In the genomic region with DNA sequence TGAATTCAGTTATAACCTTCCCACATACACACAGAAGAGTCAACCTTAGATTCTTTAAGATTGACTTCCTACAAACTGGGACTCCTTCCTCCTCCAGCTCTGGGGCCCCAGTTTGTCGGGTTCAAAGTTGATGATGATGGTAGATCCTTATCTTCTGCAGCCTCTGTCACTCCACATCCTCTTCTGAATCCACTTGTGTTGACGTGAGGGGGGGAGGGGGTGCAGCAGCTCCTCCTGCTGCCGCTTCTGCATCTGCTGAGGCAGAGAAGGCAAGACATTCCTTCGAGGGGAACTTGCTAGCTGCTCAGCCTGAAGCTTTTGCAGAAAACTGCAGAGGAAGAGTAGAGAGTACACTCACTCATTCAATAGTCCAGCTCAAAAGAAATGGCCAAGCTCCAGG, we compare ENCODE assay signal across 25 mouse cellular contexts. TPM values are rescaled to one million over a fixed set of nuclear protein-coding genes. Genes with fewer than 3 reads are reported as not detected.
DNase-seq lines count a peak whose midpoint lies in the region; ATAC-seq and TF ChIP-seq lines count a peak whose summit lies in the region.
"Had no signal": no experiment of that assay in that cellular context is flagged by ENCODE, and none has a peak within 500 bp of the region (broad histone marks: within the 10 kb centered on the region; RNA-seq: fewer than 3 reads in every experiment).

No protein-coding gene starts in this region.

- H3K27me3 ChIP-seq in G1E (ENCODE audit: insufficient read depth, low read length), result peaks cover 31% of the 10 kb centered on the region
- H3K27me3 ChIP-seq: CH12.LX; embryonic facial prominence, embryonic 15.5 days; heart, embryonic 15.5 days; kidney, embryonic 15.5 days; limb, embryonic 12.5 days; neural tube, embryonic 12.5 days had no signal

- H3K36me3 ChIP-seq in G1E (replicated peaks) (no peaks in the 10 kb centered on the region), macrophage (ENCODE audit: inconsistent target) (no peaks in the 10 kb centered on the region)
- H3K36me3 ChIP-seq: embryonic facial prominence, embryonic 15.5 days; forebrain, embryonic 10.5 days; heart, embryonic 15.5 days; kidney, embryonic 15.5 days; limb, embryonic 12.5 days; midbrain, embryonic 10.5 days; neural tube, embryonic 12.5 days had no signal

- TF ChIP-seq CTCF in G1E (IDR thresholded peaks at IDR 0.05; ENCODE audit: low read depth, low read length), result no peak
- no peak for TF ChIP-seq CTCF in bone marrow macrophage, adult 2 months (IDR thresholded peaks at IDR 0.05; ENCODE audit: low read depth, low read length)

- no peak for TF ChIP-seq POLR2A in bone marrow macrophage, adult 2 months (IDR thresholded peaks at IDR 0.05; ENCODE audit: borderline replicate concordance, low read depth, low read length)

- peak; percentile 37; the same call in 1 of the 2 replicates for ATAC-seq in G1E (ENCODE audit: extremely low read depth, insufficient number of reproducible peaks, low FRiP score, poor library complexity, severe bottlenecking)
- ATAC-seq: forebrain, postnatal 0 days; hindbrain, embryonic 16.5 days; intestine, postnatal 0 days had no signal

- 12% methylated on average over 4 of the region's 4 CpGs for WGBS in macrophage (ENCODE audit: missing documents)

- H3K79me2 ChIP-seq in macrophage (ENCODE audit: inconsistent target), result peaks cover 8% of the 10 kb centered on the region; the same call in 1 of the 2 replicates

- H3K4me3 ChIP-seq in G1E (ENCODE audit: low read depth, low read length) (no peak overlapping the region), macrophage (ENCODE audit: inconsistent target) (no peak overlapping the region)
- H3K4me3 ChIP-seq in bone marrow macrophage, adult 2 months (ENCODE audit: insufficient read depth, low read length), result no peak overlapping the region
- H3K4me3 ChIP-seq: embryonic facial prominence, embryonic 15.5 days; forebrain, embryonic 10.5 days; gastrocnemius, adult 2 months; heart, embryonic 15.5 days; kidney, embryonic 15.5 days; limb, embryonic 12.5 days; midbrain, embryonic 10.5 days; neural tube, embryonic 12.5 days had no signal

- peaks cover 53% of the 10 kb centered on the region for H3K4me1 ChIP-seq in G1E (ENCODE audit: insufficient read depth, low read depth, low read length)
- H3K4me1 ChIP-seq in bone marrow macrophage, adult 2 months (ENCODE audit: control insufficient read depth, insufficient read depth, low read length), result peaks cover 68% of the 10 kb centered on the region
- H3K4me1 ChIP-seq: embryonic facial prominence, embryonic 15.5 days; forebrain, embryonic 10.5 days; heart, embryonic 15.5 days; kidney, embryonic 15.5 days; limb, embryonic 12.5 days; midbrain, embryonic 10.5 days; neural tube, embryonic 12.5 days had no signal

- peak overlapping the region; percentile 85 for H3K27ac ChIP-seq in bone marrow macrophage, adult 2 months (ENCODE audit: insufficient read depth, low read depth, low read length)
- peak overlapping the region; percentile 96 for H3K27ac ChIP-seq in macrophage
- H3K27ac ChIP-seq: embryonic facial prominence, embryonic 15.5 days; forebrain, embryonic 10.5 days; gastrocnemius, adult 2 months; heart, embryonic 15.5 days; kidney, embryonic 15.5 days; limb, embryonic 12.5 days; midbrain, embryonic 10.5 days; neural tube, embryonic 12.5 days had no signal

- H3K9me3 ChIP-seq in G1E (replicated peaks), result peaks cover 2% of the 10 kb centered on the region; the same call in 1 of the 2 replicates
- H3K9me3 ChIP-seq: embryonic facial prominence, embryonic 15.5 days; heart, embryonic 15.5 days; kidney, embryonic 15.5 days; limb, embryonic 12.5 days; midbrain, embryonic 10.5 days; neural tube, embryonic 12.5 days had no signal

- peak; percentile 24 for DNase-seq in testis, postnatal 10 days (ENCODE audit: low spot score)
- no peak for DNase-seq in testis, postnatal 14 days (ENCODE audit: low spot score)
- DNase-seq in G1E (ENCODE audit: low spot score), result no peak
- DNase-seq in cerebellum, postnatal 14 days, result no peak
- no peak for DNase-seq in layer of hippocampus, adult 18-20 months (ENCODE audit: low spot score in 2 of 2)
- DNase-seq: adrenal gland, adult 2 months; cerebellum, postnatal 10 days; embryo, embryonic 11 days; forebrain, postnatal 0 days; gastrocnemius, adult 2 months; heart, postnatal 4 days; lung, adult 2 months; right cerebral cortex, adult 18-20 months had no signal

RNA-seq across cellular contexts. Expression of gene Adgre1, which starts 16.9 kb away (rescaled TPM):
- total RNA-seq in G1E (2014; fragmentation: Nextera tagmentation) (2.7 TPM in 1 of 2 replicates, not detected in the other), G1E (2017) (1.5 and 2.0 TPM in 2 replicates)
- polyA plus RNA-seq in G1E (2012) (0.08 and 0.13 TPM in 2 replicates), macrophage (2018) (496 to 766 TPM (median 742 TPM) in 3 replicates)
- polyA plus RNA-seq in bone marrow macrophage, adult 2 months (2012; ENCODE audit: insufficient read depth, insufficient read length, missing spikeins), result 1,554 and 1,753 TPM in 2 replicates
- 1,000 to 10,000 TPM in 11 of 26 experiments, 100 to 1,000 TPM in 15; 242 to 2,479 (median 816) TPM for total RNA-seq in macrophage (2018; cell fraction: chromatin; rRNA removed)
- total RNA-seq in macrophage (2018; cell fraction: cytosol; rRNA removed), result 1,000 to 10,000 TPM in 13 of 26 experiments, 100 to 1,000 TPM in 13; 468 to 3,066 (median 983) TPM
- 1,000 to 10,000 TPM in 14 of 26 experiments, 100 to 1,000 TPM in 12; 625 to 4,563 (median 1,527) TPM for total RNA-seq in macrophage (2018; cell fraction: nucleus; rRNA removed)
- total RNA-seq in layer of hippocampus, adult 18-20 months (2021), result 1 to 10 TPM; 3.6 to 4.2 TPM

Comparison
In these comparisons a context has a peak if more than half of its experiments do, and no peak if none do; other contexts are left out.
1. RNA of gene Adgre1, which starts 16.9 kb away (polyA plus RNA-seq): 1,554 to 1,753 TPM in bone marrow macrophage, adult 2 months and 496 to 766 TPM in macrophage; 0.08 to 0.13 TPM in G1E; every median in the first group is over 100 times any median in the second.